10 mouse cellular contexts compared by ENCODE assay signal in the genomic region with DNA sequence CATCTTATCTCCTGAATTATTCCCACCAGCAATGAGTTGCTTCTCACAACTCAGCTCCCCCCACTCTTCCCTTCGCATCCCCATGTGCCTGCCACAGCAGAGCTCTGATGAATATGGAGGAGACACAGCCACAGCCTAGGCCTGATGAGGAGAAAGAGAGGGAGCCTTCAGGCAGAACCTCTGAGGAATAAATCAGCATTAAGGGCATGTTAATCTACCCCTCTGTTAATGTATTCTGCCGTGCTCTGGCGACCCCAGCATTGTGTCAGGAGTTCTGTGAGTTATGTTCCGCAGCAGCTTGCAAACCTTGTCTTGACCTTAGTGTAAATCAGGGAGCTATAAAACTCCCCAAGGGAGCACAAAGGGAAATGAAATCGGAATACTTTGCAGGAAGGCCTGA.
DNase-seq lines count a peak whose midpoint lies in the region; ATAC-seq and TF ChIP-seq lines count a peak whose summit lies in the region.
"Had no signal": no experiment of that assay in that cellular context is flagged by ENCODE, and none has a peak within 500 bp of the region (broad histone marks: within the 10 kb centered on the region; RNA-seq: fewer than 3 reads in every experiment).

No protein-coding gene starts in this region.

- no peak overlapping the region for H3K4me3 ChIP-seq in forebrain, embryonic 13.5 days
- H3K4me3 ChIP-seq in kidney, embryonic 14.5 days (ENCODE audit: low read length), result no peak overlapping the region
- H3K4me3 ChIP-seq in midbrain, embryonic 14.5 days (replicated peaks; ENCODE audit: low read depth, low read length), result no peak overlapping the region
- H3K4me3 ChIP-seq in gastrocnemius, adult 2 months, result no peak overlapping the region
- H3K4me3 ChIP-seq: heart, adult 2 months had no signal

- intact Hi-C loops in gastrocnemius, adult 2 months (cut with DNase I), result no loop called here

- H3K9me3 ChIP-seq in forebrain, embryonic 13.5 days (replicated peaks), result no peaks in the 10 kb centered on the region
- no peaks in the 10 kb centered on the region for H3K9me3 ChIP-seq in kidney, embryonic 14.5 days (ENCODE audit: control insufficient read depth, low read length)
- H3K9me3 ChIP-seq in midbrain, embryonic 14.5 days (ENCODE audit: control insufficient read depth, low read length), result no peaks in the 10 kb centered on the region

- DNase-seq in embryo, embryonic 11 days, result peak; percentile 67
- DNase-seq in midbrain, embryonic 14.5 days, result peak; percentile 55
- no peak for DNase-seq in right cerebral cortex, postnatal 25 days
- no peak for DNase-seq in gastrocnemius, adult 2 months
- no peak for DNase-seq in spleen, postnatal 36 days (ENCODE audit: low spot score in 2 of 2)
- DNase-seq: heart, adult 2 months; lung, postnatal 36 days had no signal

- no peaks in the 10 kb centered on the region for H3K27me3 ChIP-seq in forebrain, embryonic 13.5 days
- H3K27me3 ChIP-seq in kidney, embryonic 14.5 days (ENCODE audit: control insufficient read depth, insufficient read depth, low read length), result no peaks in the 10 kb centered on the region
- no peaks in the 10 kb centered on the region for H3K27me3 ChIP-seq in midbrain, embryonic 14.5 days (ENCODE audit: control insufficient read depth, insufficient read depth, low read length)

- H3K27ac ChIP-seq in forebrain, embryonic 13.5 days, result no peak overlapping the region
- peak overlapping the region; percentile 62; the same call in 1 of the 2 replicates for H3K27ac ChIP-seq in kidney, embryonic 14.5 days (ENCODE audit: low read depth, low read length)
- H3K27ac ChIP-seq in midbrain, embryonic 14.5 days (replicated peaks; ENCODE audit: low read depth, low read length), result peak overlapping the region; percentile 49
- H3K27ac ChIP-seq in gastrocnemius, adult 2 months, result no peak overlapping the region
- H3K27ac ChIP-seq: heart, adult 2 months had no signal

- 64% methylated on average over 5 of the region's 5 CpGs for WGBS in forebrain, embryonic 13.5 days
- WGBS in kidney, embryonic 14.5 days, result 5% methylated on average over 5 of the region's 5 CpGs
- 12% methylated on average over 5 of the region's 5 CpGs for WGBS in midbrain, embryonic 14.5 days

- no peak for TF ChIP-seq CTCF in gastrocnemius, adult 2 months (IDR thresholded peaks at IDR 0.05)

- H3K4me1 ChIP-seq in forebrain, embryonic 13.5 days, result no peaks in the 10 kb centered on the region
- H3K4me1 ChIP-seq in kidney, embryonic 14.5 days (ENCODE audit: control insufficient read depth, insufficient read depth, low read length), result peaks cover 13% of the 10 kb centered on the region; the same call in 1 of the 2 replicates
- H3K4me1 ChIP-seq in midbrain, embryonic 14.5 days (ENCODE audit: control insufficient read depth, insufficient read depth, low read length), result peaks cover 7% of the 10 kb centered on the region; the same call in 1 of the 2 replicates

- no peak overlapping the region for H3K9ac ChIP-seq in forebrain, embryonic 13.5 days
- no peak overlapping the region for H3K9ac ChIP-seq in kidney, embryonic 14.5 days (ENCODE audit: low read depth, low read length)
- no peak overlapping the region for H3K9ac ChIP-seq in midbrain, embryonic 14.5 days (replicated peaks; ENCODE audit: low read length)

- H3K36me3 ChIP-seq in forebrain, embryonic 13.5 days (ENCODE audit: poor library complexity, severe bottlenecking), result no peaks in the 10 kb centered on the region
- no peaks in the 10 kb centered on the region for H3K36me3 ChIP-seq in kidney, embryonic 14.5 days (ENCODE audit: control insufficient read depth, insufficient read depth, low read length)
- no peaks in the 10 kb centered on the region for H3K36me3 ChIP-seq in midbrain, embryonic 14.5 days (ENCODE audit: control insufficient read depth, insufficient read depth, low read length)

- H3K4me2 ChIP-seq in forebrain, embryonic 13.5 days, result no peak overlapping the region
- H3K4me2 ChIP-seq in kidney, embryonic 14.5 days (replicated peaks; ENCODE audit: low read depth, low read length), result no peak overlapping the region
- no peak overlapping the region for H3K4me2 ChIP-seq in midbrain, embryonic 14.5 days (ENCODE audit: low read length)
- H3K4me2 ChIP-seq: liver, embryonic 11.5 days had no signal

- peak; percentile 58; the same call in 1 of the 2 replicates for ATAC-seq in forebrain, embryonic 13.5 days
- ATAC-seq in kidney, embryonic 14.5 days (ENCODE audit: low FRiP score, low TSS enrichment), result peak; percentile 92
- ATAC-seq in midbrain, embryonic 14.5 days (ENCODE audit: low FRiP score, low TSS enrichment), result peak; percentile 73; the same call in 1 of the 2 replicates

Comparison
In these comparisons a context has a peak if more than half of its experiments do, and no peak if none do; other contexts are left out.
1. DNase-seq: peak in embryo, embryonic 11 days (single experiment) and midbrain, embryonic 14.5 days (single experiment); none in right cerebral cortex, postnatal 25 days (single experiment), gastrocnemius, adult 2 months (single experiment) and spleen, postnatal 36 days (0 of 2).
2. H3K27ac ChIP-seq: peak in kidney, embryonic 14.5 days (single experiment) and midbrain, embryonic 14.5 days (single experiment); none in forebrain, embryonic 13.5 days (single experiment) and gastrocnemius, adult 2 months (single experiment).
3. Peak in every context shown above with its lines, with median percentiles within 50 percentile points of each other: ATAC-seq.